Mouse (Mus musculus) skeletal muscle tissue, adult 2 months (tissue): ENCODE data around the gene Plppr1.

Experiments used
- DNase-seq: peaks from one replicate; pipeline ENCODE4 v3.0.0-alpha.2; 2012; ENCODE audit warnings: low read depth, low spot score

Plppr1 gene

GRCm38 (mm10) chr4:49059021-49059401, at the start of gene Plppr1:
Gene Plppr1 (plus strand): TSS chr4:49059273.
- no peak for DNase-seq

GRCm38 (mm10) chr4:49016701-49017100, 42.4 kb upstream of the Plppr1 start:
- no peak for DNase-seq

- no peak for DNase-seq
These were observed 35.9 kb upstream of the Plppr1 start for GRCm38 (mm10) chr4:49023221-49023620.

- no peak for DNase-seq
These were observed 20.8 kb upstream of the Plppr1 start for GRCm38 (mm10) chr4:49038311-49038710.

- DNase-seq, result no peak
These were observed 19.2 kb upstream of the Plppr1 start for GRCm38 (mm10) chr4:49039854-49040253.

GRCm38 (mm10) chr4:49041655-49042054, 17.4 kb upstream of the Plppr1 start:
- peak; percentile 62 for DNase-seq

- no peak for DNase-seq
These were observed 8.4 kb upstream of the Plppr1 start for GRCm38 (mm10) chr4:49050628-49051027.

- no peak for DNase-seq
These were observed 1.2 kb upstream of the Plppr1 start for GRCm38 (mm10) chr4:49057916-49058315.

GRCm38 (mm10) chr4:49058557-49058956, 516 bp upstream of the Plppr1 start:
- no peak for DNase-seq

GRCm38 (mm10) chr4:49059402-49060381, 619 bp downstream of the Plppr1 start:
- DNase-seq, result no peak

- DNase-seq, result no peak
These were observed 10.4 kb downstream of the Plppr1 start for GRCm38 (mm10) chr4:49069471-49069870.

- DNase-seq, result peak; percentile 64
These were observed 13.8 kb downstream of the Plppr1 start for GRCm38 (mm10) chr4:49072886-49073285.

- no peak for DNase-seq
These were observed 16.8 kb downstream of the Plppr1 start for GRCm38 (mm10) chr4:49075881-49076280.

GRCm38 (mm10) chr4:49079399-49079798, 20.3 kb downstream of the Plppr1 start:
- no peak for DNase-seq

- DNase-seq, result no peak
These were observed 29.1 kb downstream of the Plppr1 start for GRCm38 (mm10) chr4:49088205-49088604.

GRCm38 (mm10) chr4:49090461-49090860, 31.4 kb downstream of the Plppr1 start:
- no peak for DNase-seq

- DNase-seq, result no peak
These were observed 40.4 kb downstream of the Plppr1 start for GRCm38 (mm10) chr4:49099448-49099847.

- no peak for DNase-seq
These were observed 43.1 kb downstream of the Plppr1 start for GRCm38 (mm10) chr4:49101934-49102768.

GRCm38 (mm10) chr4:49102769-49103193, 43.7 kb downstream of the Plppr1 start:
- DNase-seq, result no peak

- no peak for DNase-seq
These were observed 45.8 kb downstream of the Plppr1 start for GRCm38 (mm10) chr4:49104860-49105259.

GRCm38 (mm10) chr4:49107895-49108294, 48.8 kb downstream of the Plppr1 start:
- no peak for DNase-seq

GRCm38 (mm10) chr4:49108371-49108770, 49.3 kb downstream of the Plppr1 start:
- no peak for DNase-seq
